Mouse (Mus musculus): ENCODE measurements around the gene Vav2. TPM values are rescaled to one million over a fixed set of nuclear protein-coding genes. Genes with fewer than 3 reads are reported as not detected.
A peak's percentile ranks its signal among the peaks of the same experiment; 100 is the strongest.

Vav2 gene
- polyA plus RNA-seq, 1 experiment, result 6.6 TPM

GRCm38 (mm10) chr2:27405094-27405884 lies 21.5 kb downstream of the Vav2 start:
- Histone ChIP-seq H3K4me3 (ENCODE audit: insufficient read depth, low read depth, low read length) (no peak overlapping the region), H3K27ac (replicated peaks; ENCODE audit: low read depth, low read length) (0 out of 2 replicates have a peak overlapping the region, but pooled peaks have one; percentile 23), H3K4me1 (ENCODE audit: control insufficient read depth, insufficient read depth, insufficient read length, low read length) (peaks cover 28% of the 10 kb centered on the region)

DNA sequence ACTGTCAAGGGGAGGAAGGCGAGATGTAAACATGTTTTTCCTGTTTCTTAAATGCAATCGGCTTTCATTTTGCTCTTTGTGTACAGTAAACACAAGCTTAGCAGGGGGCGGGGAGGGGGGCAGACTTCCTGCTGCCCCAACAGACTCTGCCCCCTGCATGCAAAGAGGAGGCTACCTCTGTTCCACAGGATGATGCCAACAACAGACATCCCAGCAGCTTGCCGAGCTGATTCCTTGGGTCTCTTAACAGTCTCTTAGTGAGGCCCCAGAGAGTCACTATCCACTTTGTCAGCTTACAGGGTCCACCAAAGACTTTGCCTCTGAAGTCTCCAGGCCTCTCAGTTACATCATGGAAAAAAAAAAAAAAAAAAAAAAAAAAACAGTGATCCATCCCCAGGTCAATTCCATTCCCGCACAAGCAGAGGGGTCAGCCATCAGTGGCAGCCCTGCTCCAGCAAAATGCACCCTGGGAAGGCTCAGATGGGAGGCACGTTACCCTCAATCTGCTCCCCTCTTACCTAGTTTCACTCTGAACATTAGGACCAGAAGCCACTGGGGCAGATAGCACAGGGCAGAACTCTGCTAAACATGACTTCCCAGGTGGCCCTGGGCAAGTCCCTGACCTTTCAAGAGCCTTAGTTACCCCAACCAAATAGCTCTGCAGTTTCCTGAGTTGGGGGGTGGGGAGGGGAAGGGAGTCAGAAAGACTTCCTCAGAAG lies 22.3 kb downstream of the Vav2 start:
- peaks cover 24% of the 10 kb centered on the region for H3K4me1 ChIP-seq (ENCODE audit: control insufficient read depth, insufficient read depth, insufficient read length, low read length)
- H3K4me3 ChIP-seq (ENCODE audit: insufficient read depth, low read depth, low read length), result no peak overlapping the region
- H3K27ac ChIP-seq (replicated peaks; ENCODE audit: low read depth, low read length), result 0 out of 2 replicates have a peak overlapping the region, but pooled peaks have one; percentile 23

DNA sequence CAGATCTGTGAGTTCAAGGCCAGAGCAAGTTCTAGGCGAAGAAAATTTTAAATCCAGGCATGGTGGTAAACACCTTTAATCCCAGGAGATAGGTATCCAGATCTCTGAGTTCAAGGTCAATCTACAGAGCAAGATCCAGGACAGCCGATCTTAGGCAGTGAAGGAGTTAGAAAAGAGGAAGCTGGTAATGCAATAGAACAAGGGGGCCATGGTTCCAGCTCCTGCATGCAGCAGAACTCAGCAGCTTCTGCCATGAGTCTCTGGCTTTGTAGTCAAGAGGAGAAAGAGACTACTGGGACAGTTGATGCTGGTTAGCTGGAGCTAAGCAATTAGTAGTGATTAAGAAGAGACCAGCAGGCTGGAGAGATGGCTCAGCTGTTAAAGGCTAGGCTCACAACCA lies 25.3 kb downstream of the Vav2 start:
- no peak overlapping the region for H3K27ac ChIP-seq (replicated peaks; ENCODE audit: low read depth, low read length)
- H3K4me1 ChIP-seq (ENCODE audit: control insufficient read depth, insufficient read depth, insufficient read length, low read length), result peaks cover 17% of the 10 kb centered on the region
- H3K4me3 ChIP-seq (ENCODE audit: insufficient read depth, low read depth, low read length), result no peak overlapping the region

DNA sequence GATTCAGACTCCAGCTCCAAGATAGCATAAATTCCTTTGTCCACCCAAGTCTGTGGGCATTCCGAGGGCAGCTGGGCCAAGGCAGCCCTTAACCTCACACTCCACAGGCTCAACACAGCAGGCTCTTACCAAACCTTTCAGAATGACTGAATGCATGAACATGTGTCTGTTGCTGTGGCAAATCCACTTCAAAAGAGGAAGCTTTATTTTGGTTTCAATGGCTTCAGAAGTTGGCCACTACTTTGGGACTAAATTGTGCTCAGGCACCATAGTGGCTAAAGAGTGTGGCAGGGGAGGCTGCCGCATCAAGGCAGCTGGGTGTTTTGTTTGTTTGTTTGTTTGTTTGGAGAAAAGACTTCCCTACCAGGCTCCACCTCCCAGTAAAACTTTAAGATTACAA lies 26.8 kb downstream of the Vav2 start:
- Histone ChIP-seq H3K4me1 (ENCODE audit: control insufficient read depth, insufficient read depth, insufficient read length, low read length) (peaks cover 10% of the 10 kb centered on the region), H3K27ac (replicated peaks; ENCODE audit: low read depth, low read length) (no peak overlapping the region), H3K4me3 (ENCODE audit: insufficient read depth, low read depth, low read length) (no peak overlapping the region)

- H3K27ac ChIP-seq (replicated peaks; ENCODE audit: low read depth, low read length), result no peak overlapping the region
- H3K4me3 ChIP-seq (ENCODE audit: insufficient read depth, low read depth, low read length), result no peak overlapping the region
- 0 out of 2 replicates have a peak, but pooled peaks cover 3% of the 10 kb centered on the region for H3K4me1 ChIP-seq (ENCODE audit: control insufficient read depth, insufficient read depth, insufficient read length, low read length)
Observed at GRCm38 (mm10) chr2:27396656-27397440, 30.0 kb downstream of the Vav2 start.

DNA sequence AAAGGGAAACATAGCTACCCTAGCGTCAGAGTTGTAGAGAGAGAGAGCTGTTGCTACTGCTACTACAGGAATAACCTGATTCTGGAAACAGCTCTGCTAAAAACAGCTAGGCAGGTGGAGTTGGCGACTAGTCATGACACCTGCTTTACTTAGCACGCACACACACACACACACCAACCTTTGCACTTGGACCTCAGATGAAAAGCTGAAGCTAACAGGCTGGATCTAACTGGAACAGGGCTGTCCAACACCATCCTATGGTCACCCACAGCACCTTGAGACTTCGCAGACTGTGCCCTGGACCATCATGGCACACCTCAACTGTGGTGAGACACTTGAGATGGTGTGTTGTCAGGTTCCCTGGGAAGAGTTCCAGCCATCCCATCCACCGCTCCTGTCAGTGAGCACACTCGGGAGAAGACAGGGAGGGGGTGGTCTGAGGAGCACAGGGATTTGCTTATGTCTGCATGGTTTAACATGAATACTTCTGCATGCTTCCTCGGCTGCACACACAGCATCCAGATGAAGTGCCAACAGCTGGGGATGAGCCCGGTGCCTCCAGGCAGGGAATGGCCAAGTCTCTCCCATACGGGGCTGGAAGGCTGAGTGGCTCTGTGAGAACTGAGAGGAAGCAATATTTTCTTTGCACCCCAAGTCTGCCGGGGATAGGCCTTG lies 32.5 kb downstream of the Vav2 start:
- Histone ChIP-seq H3K27ac (replicated peaks; ENCODE audit: low read depth, low read length) (no peak overlapping the region), H3K4me3 (ENCODE audit: insufficient read depth, low read depth, low read length) (no peak overlapping the region)

DNA sequence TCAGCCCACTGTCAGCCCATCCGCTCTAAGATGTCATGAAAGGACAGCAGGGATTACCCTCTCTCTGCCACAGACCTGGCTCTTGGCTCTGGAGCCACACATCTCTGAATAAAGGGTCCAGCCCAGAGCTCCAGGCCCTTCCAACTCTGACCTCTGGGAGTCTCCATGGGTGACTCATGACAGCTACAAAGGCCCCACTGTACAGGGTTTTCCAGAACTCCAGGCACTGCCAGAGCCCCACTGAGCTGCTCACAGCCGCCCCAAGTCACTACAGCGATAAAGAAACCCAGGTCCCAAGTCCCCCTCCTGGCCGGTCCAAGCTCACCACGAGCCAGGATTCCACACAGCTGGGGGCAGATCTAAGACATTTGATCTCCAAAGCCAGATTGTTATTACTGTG lies 34.6 kb downstream of the Vav2 start:
- peaks cover 9% of the 10 kb centered on the region for H3K4me1 ChIP-seq (ENCODE audit: control insufficient read depth, insufficient read depth, insufficient read length, low read length)
- H3K27ac ChIP-seq (replicated peaks; ENCODE audit: low read depth, low read length), result no peak overlapping the region
- H3K4me3 ChIP-seq (ENCODE audit: insufficient read depth, low read depth, low read length), result no peak overlapping the region

More for the DNA sequence above, 32.5 kb downstream of the Vav2 start:
- H3K4me1 ChIP-seq (ENCODE audit: control insufficient read depth, insufficient read depth, insufficient read length, low read length), result peaks cover 7% of the 10 kb centered on the region; the same call in 1 of the 2 replicates

GRCm38 (mm10) chr2:27390775-27391174 lies 36.1 kb downstream of the Vav2 start:
- Histone ChIP-seq H3K4me1 (ENCODE audit: control insufficient read depth, insufficient read depth, insufficient read length, low read length) (peaks cover 9% of the 10 kb centered on the region), H3K4me3 (ENCODE audit: insufficient read depth, low read depth, low read length) (no peak overlapping the region), H3K27ac (replicated peaks; ENCODE audit: low read depth, low read length) (no peak overlapping the region)

DNA sequence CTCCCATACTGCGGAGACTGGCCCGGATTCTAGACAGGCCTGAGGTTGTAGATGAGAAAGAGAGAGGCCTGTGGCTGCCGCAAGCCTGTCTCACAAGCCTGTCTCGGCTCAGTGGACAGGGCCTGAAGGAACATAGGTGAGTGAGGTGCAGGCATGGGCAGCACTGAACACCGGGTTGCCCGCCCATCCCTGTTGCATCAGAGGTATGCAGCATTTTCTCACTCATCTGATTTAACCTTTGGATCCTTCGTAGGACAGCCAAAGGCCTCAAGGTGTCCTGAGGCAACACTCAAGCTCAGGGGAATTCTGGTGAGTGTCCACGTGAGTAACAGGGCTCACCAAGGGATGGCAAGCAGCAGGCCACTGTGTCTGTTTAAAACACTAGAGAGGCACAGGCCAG lies 36.5 kb downstream of the Vav2 start:
- no peak overlapping the region for H3K4me3 ChIP-seq (ENCODE audit: insufficient read depth, low read depth, low read length)
- no peak overlapping the region for H3K27ac ChIP-seq (replicated peaks; ENCODE audit: low read depth, low read length)
- peaks cover 9% of the 10 kb centered on the region for H3K4me1 ChIP-seq (ENCODE audit: control insufficient read depth, insufficient read depth, insufficient read length, low read length)

DNA sequence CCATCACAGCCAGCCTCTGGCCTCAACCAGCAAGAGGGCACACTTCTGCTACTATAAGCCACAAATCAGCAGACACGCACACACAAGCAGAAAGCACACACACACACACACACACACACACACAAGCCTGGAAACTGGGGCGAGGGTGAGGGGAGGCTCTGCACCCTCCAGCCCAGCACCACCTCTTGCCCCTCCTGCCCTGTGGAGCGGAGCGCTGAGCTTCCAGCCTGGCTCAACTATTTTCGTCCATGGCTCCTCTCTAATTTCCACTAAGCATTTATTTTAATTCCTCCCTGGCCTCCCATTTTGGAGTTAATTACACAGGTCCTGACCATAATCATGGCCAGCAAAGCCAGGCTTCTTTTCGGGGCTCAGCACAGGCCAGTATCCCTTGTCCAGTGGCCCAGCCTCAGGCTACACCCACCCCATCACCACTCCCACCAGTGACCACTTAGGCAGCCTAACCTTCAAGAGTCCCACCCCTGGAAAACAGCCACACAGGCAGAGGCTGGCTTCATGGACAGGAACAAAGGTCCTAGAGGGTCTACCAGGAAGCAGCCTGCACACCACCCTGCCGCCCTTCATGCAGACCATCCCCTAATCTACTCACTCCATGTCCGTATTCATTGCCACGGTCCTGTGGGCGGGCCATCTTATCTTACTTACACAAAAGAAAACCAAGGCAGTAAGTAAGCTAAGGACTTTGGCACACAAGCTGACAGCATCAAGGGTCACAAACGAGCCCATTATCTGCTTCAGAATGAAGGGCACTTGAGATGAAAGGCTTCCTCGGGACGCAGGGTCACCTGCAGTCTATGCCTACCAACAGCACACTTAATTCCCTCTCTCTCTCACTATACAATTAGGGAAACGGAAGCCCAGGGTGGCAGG lies 37.3 kb downstream of the Vav2 start:
- H3K27ac ChIP-seq (replicated peaks; ENCODE audit: low read depth, low read length), result no peak overlapping the region

DNA sequence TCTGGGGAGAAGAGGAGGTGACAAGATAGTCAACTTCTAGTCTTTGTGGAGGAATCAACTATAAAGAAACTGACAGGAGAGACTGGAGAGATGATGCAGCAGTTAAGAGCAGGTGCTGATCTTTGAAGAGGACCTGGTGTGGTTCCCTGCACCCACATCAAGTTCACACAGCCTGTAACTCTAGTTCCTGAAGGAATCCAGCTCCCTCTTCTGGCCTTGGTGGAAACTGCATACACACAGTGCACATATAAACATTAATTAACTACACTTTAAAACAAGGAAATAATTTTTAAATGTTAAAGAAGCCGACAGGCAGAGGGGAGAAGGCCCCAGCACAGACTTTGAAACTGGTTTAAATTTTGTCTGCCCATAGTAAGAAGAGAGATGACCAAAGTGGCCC lies 39.6 kb downstream of the Vav2 start:
- Histone ChIP-seq H3K4me3 (ENCODE audit: insufficient read depth, low read depth, low read length) (no peak overlapping the region), H3K4me1 (ENCODE audit: control insufficient read depth, insufficient read depth, insufficient read length, low read length) (peaks cover 6% of the 10 kb centered on the region), H3K27ac (replicated peaks; ENCODE audit: low read depth, low read length) (no peak overlapping the region)

More for the DNA sequence above, 37.3 kb downstream of the Vav2 start:
- Histone ChIP-seq H3K4me3 (ENCODE audit: insufficient read depth, low read depth, low read length) (no peak overlapping the region), H3K4me1 (ENCODE audit: control insufficient read depth, insufficient read depth, insufficient read length, low read length) (peaks cover 9% of the 10 kb centered on the region)

DNA sequence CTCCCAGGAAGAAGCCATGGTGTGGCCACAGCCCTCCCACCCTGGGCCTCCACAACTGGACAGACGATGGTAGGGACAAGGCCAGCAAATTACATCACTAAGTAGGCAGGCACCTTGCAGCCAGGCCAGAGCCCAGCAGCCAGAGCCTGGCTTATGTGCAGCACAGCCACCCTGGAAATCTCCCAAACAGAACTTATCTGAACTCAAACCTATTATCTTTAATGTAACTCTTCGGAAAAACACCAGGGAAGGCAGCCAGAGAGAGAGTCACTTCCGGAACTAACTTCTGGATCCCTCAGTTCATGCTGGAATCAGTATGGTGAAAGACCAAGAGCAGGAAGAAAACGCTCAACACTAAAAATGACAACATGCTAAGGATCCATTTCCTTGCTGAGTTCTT lies 45.1 kb downstream of the Vav2 start:
- Histone ChIP-seq H3K4me1 (ENCODE audit: control insufficient read depth, insufficient read depth, insufficient read length, low read length) (peaks cover 27% of the 10 kb centered on the region), H3K4me3 (ENCODE audit: insufficient read depth, low read depth, low read length) (no peak overlapping the region), H3K27ac (replicated peaks; ENCODE audit: low read depth, low read length) (no peak overlapping the region; the same call in 1 of the 2 replicates)

DNA sequence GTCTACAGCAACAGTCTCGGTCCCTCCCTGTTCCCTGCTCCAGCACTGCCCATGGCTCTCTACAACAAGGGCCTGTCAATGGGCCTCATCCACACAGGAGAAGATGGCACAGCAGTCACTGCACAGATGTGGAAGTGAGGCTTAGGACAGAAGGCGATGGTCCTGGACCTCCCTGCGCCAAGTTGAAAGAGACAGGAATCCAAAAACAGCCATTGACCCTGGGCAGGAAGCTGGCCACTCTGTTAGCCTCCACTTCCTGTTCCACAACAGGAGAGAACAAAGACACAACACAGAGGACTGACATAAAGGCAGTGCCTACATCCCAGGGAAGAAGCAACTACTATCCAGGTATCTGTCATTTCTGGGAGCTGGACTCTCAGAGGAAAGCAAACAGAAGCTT lies 45.6 kb downstream of the Vav2 start:
- Histone ChIP-seq H3K27ac (replicated peaks; ENCODE audit: low read depth, low read length) (no peak overlapping the region; the same call in 1 of the 2 replicates), H3K4me1 (ENCODE audit: control insufficient read depth, insufficient read depth, insufficient read length, low read length) (peaks cover 27% of the 10 kb centered on the region), H3K4me3 (ENCODE audit: insufficient read depth, low read depth, low read length) (no peak overlapping the region)

DNA sequence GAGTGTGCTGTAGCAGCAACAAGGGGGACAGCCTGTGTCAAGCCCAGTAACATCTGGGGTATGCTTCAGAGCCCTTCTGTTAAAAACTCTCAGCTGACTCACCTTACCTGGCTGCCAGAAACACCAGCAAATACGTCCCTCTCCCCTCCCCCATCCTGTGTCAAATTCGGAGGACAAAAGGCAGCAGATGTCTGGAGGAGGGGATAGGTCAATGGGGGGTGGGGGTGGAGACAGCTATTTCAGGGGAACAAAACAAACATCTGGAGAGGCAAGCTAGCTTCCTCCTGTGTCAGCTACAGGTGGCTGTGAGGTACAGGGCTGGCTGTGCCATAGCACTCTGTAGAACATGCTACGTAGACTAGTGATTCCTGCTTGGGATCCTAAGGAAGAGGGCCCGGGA lies 49.0 kb downstream of the Vav2 start:
- Histone ChIP-seq H3K27ac (replicated peaks; ENCODE audit: low read depth, low read length) (no peak overlapping the region), H3K4me1 (ENCODE audit: control insufficient read depth, insufficient read depth, insufficient read length, low read length) (peaks cover 27% of the 10 kb centered on the region), H3K4me3 (ENCODE audit: insufficient read depth, low read depth, low read length) (no peak overlapping the region)

Measured in brown adipose tissue, adult 24 weeks (tissue).